Mouse (Mus musculus) kidney, embryonic 14.5 days (tissue): ENCODE results near the gene Mgat5b. TPM values are rescaled to one million over a fixed set of nuclear protein-coding genes. Genes with fewer than 3 reads are reported as not detected.

Experiments
- ATAC-seq: fragments of 200-750 bp; cut with Nextera tagmentation; 2 replicates; pipeline ENCODE4 v1.8.0; 2017; ENCODE audit warnings: moderate number of reproducible peaks, mild to moderate bottlenecking, moderate TSS enrichment, moderate library complexity; ENCODE audit not compliant: low FRiP score, low TSS enrichment
- H3K27ac ChIP-seq: fragments of 300-500 bp; sonication (generic); 2 replicates; pipeline ENCODE4 v1.5.1; 2014; ENCODE audit warnings: low read depth, mild to moderate bottlenecking, low read length, moderate library complexity, mixed read lengths
- H3K27me3 ChIP-seq: fragments of 300-500 bp; sonication (generic); 2 replicates; pipeline ENCODE4 v1.6.1; 2014; ENCODE audit warnings: mild to moderate bottlenecking, low read length; ENCODE audit not compliant: control insufficient read depth, insufficient read depth
- H3K36me3 ChIP-seq: fragments of 300-500 bp; sonication (generic); 2 replicates; pipeline ENCODE4 v1.6.1; 2014; ENCODE audit warnings: low read length, mixed read lengths; ENCODE audit not compliant: control insufficient read depth, insufficient read depth
- H3K4me1 ChIP-seq: fragments of 300-500 bp; sonication (generic); 2 replicates; pipeline ENCODE4 v1.6.1; 2014; ENCODE audit warnings: low read length, mixed read lengths; ENCODE audit not compliant: control insufficient read depth, insufficient read depth
- H3K4me2 ChIP-seq: fragments of 300-500 bp; sonication (generic); replicated peaks from 2 replicates; pipeline ENCODE4 v1.6.1; 2014; ENCODE audit warnings: low read depth, mild to moderate bottlenecking, low read length
- H3K4me3 ChIP-seq: fragments of 300-500 bp; sonication (generic); 2 replicates; pipeline ENCODE4 v1.5.1; 2014; ENCODE audit warnings: mild to moderate bottlenecking, low read length
- H3K9ac ChIP-seq: fragments of 300-500 bp; sonication (generic); 2 replicates; pipeline ENCODE4 v1.6.1; 2014; ENCODE audit warnings: low read depth, mild to moderate bottlenecking, low read length, moderate library complexity
- H3K9me3 ChIP-seq: fragments of 300-500 bp; sonication (generic); 2 replicates; pipeline ENCODE4 v1.6.1; 2016; ENCODE audit warnings: low read length; ENCODE audit not compliant: control insufficient read depth
- WGBS: fragments of 180-500 bp; shearing (Covaris S2); extraction: QIAGEN DNeasy Blood & Tissue Kit; methylation state at CpG from one replicate; pipeline ENCODE4 v1.1.7; 2014; 5-methylcytosine and 5-hydroxymethylcytosine counted together
- polyA plus RNA-seq: library from polyadenylated mRNA; unstranded; fragments of >200 nt; fragmentation: Nextera tagmentation; extraction: Ambion mirVana; gene quantifications from 2 replicates; pipeline ENCODE4 v1.2.1, GENCODE M21; 2014

The Mgat5b gene
- polyA plus RNA-seq, 1 experiment from 2014 or later, result 0.23 TPM

DNA sequence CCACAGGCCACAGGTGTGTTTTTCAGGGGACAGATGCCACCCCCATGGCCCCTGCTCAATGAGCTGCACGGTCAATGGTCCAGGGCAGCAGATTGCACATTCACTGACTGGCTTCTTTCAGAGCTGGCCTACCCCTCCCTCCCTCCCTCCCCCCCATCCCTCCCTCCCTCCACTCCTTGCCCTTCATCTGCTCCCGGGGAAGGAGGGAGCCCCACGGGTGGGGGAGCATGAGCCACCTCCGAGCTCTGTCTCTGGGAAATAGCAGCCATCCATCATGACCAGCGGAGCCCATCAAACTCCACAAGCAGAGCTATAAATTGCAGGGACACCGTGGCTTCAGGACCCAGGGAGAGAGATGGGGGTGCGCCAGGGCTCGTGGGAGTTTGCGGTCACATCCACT, 16.7 kb downstream of the Mgat5b start:
- Histone ChIP-seq H3K27ac (peak overlapping the region; percentile 42; the same call in 1 of the 2 replicates), H3K4me3 (no peak overlapping the region), H3K27me3 (0 out of 2 replicates have a peak, but pooled peaks cover 5% of the 10 kb centered on the region), H3K9ac (no peak overlapping the region), H3K36me3 (no peaks in the 10 kb centered on the region), H3K4me1 (peaks cover 24% of the 10 kb centered on the region; the same call in 1 of the 2 replicates), H3K9me3 (no peaks in the 10 kb centered on the region), H3K4me2 (no peak overlapping the region)
- peak; percentile 75 for ATAC-seq
- 3% methylated on average over 9 of the region's 9 CpGs for WGBS

DNA sequence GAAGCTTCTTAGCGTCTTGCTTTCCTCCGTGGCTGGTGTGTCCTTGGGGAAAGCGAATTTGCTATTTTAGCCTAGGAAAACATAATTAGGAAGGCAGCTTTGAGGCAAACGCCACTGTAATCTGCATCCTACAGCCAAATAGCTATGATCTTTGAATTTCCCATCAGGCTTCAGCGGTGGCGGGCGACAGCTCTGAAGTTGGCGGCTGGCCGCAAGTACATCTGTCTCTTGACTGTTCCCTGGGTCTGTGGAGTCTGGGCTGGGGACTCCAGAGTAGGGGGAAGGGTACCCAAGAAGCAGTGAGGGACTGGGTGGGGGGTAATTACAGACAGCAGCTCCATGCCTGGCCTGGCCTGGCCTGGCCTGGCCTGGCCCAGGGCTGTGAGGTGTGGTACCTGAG, 17.3 kb downstream of the Mgat5b start:
- 0 out of 2 replicates have a peak, but pooled peaks have one; percentile 18 for ATAC-seq
- Histone ChIP-seq H3K4me3 (no peak overlapping the region), H3K4me2 (no peak overlapping the region), H3K4me1 (peaks cover 24% of the 10 kb centered on the region; the same call in 1 of the 2 replicates), H3K27me3 (0 out of 2 replicates have a peak, but pooled peaks cover 5% of the 10 kb centered on the region), H3K9me3 (no peaks in the 10 kb centered on the region), H3K9ac (no peak overlapping the region), H3K36me3 (no peaks in the 10 kb centered on the region), H3K27ac (peak overlapping the region; percentile 42; the same call in 1 of the 2 replicates)
- WGBS, result 30% methylated on average over 9 of the region's 9 CpGs

DNA sequence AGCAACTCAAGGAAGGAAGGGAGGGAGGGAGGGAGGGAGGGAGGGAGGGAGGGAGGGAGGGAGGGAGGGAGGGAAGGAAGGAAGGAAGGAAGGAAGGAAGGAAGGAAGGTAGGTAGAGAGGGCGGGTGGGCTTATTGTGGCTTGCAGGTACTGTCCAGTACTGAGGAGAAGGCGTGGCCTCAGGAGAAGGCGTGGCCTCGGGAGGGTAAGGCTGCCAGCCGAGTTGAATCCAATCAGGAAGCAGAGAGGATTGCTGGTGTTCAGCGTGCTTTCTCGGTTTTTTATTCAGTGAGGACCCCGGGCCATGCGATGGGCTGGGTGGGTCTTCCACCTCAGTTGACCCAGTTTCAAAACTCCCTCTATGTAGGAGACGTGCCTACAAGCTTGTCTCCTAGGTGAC, 18.5 kb downstream of the Mgat5b start:
- 0 out of 2 replicates have a peak, but pooled peaks cover 5% of the 10 kb centered on the region for H3K27me3 ChIP-seq
- H3K36me3 ChIP-seq, result no peaks in the 10 kb centered on the region
- H3K4me3 ChIP-seq, result no peak overlapping the region
- WGBS, result 37% methylated on average over 10 of the region's 10 CpGs
- no peaks in the 10 kb centered on the region for H3K9me3 ChIP-seq
- no peak for ATAC-seq
- no peak overlapping the region for H3K9ac ChIP-seq
- H3K27ac ChIP-seq, result no peak overlapping the region
- peaks cover 24% of the 10 kb centered on the region; the same call in 1 of the 2 replicates for H3K4me1 ChIP-seq
- no peak overlapping the region for H3K4me2 ChIP-seq

DNA sequence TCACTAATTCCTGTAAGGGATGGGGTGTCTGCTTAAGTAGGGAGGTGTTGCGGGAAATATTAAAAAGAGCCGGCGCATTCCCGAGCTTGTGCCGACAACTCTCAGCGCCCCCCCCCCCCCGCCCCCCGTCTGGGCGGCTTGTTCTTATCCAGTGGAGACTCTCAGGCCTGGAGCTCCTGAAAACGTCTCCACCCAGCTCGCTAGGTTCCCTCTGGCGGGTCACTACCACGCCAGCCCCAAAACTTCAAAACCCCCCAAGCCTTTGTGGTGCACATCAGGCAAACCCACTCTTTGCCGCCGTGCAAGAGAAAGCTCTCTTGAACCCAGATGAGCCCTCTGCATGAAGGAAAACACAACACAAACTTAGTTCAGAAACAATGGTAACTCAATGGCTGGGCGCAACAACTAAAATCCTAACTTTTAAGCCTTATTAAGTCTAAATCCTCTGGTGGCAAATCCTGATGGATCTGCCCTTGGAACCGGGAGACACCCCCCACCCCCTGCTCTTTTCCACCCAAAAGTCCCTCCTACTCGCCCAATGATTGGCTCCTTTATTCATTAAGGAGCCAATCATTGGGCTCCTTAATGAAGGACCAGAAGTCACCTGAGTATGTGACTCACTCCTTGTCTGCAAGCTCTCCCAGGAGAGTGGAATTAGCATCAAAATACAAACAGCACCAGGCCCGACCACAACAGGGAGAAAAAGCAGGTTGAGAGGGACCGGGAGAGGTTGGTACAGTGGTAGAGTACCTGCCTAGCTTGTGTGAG, 21.6 kb downstream of the Mgat5b start:
- H3K9me3 ChIP-seq, result no peaks in the 10 kb centered on the region
- H3K36me3 ChIP-seq, result no peaks in the 10 kb centered on the region
- H3K27ac ChIP-seq, result no peak overlapping the region
- 0 out of 2 replicates have a peak, but pooled peaks cover 5% of the 10 kb centered on the region for H3K27me3 ChIP-seq
- H3K4me2 ChIP-seq, result peak overlapping the region; percentile 38
- peak overlapping the region; percentile 26 for H3K4me3 ChIP-seq
- H3K4me1 ChIP-seq, result peaks cover 20% of the 10 kb centered on the region; the same call in 1 of the 2 replicates
- peak overlapping the region; percentile 15 for H3K9ac ChIP-seq
- no peak for ATAC-seq
- 5% methylated on average over 19 of the region's 20 CpGs for WGBS

DNA sequence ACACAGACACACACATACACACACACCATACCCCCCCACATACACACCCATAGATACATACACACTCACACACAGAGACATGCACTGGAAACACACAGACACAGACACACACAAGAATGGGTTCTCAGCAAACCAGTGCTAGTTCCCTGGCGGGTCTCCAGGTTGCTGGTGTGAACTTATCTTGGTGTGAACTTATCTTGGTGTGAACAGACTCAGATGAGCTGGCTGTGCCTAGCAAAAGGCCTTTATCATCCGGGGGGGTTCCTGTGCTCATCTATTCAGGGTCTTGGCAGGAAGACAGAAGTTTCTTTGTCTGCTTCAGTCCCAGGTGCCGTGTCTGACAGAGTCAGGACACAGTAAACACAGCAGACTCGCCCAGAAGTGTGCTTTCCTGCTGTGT, 25.7 kb downstream of the Mgat5b start:
- Histone ChIP-seq H3K4me3 (no peak overlapping the region), H3K27ac (no peak overlapping the region), H3K9ac (no peak overlapping the region), H3K27me3 (no peaks in the 10 kb centered on the region), H3K4me1 (no peaks in the 10 kb centered on the region), H3K4me2 (no peak overlapping the region), H3K36me3 (no peaks in the 10 kb centered on the region), H3K9me3 (no peaks in the 10 kb centered on the region)
- no peak for ATAC-seq
- WGBS, result 60% methylated on average over 4 of the region's 4 CpGs

DNA sequence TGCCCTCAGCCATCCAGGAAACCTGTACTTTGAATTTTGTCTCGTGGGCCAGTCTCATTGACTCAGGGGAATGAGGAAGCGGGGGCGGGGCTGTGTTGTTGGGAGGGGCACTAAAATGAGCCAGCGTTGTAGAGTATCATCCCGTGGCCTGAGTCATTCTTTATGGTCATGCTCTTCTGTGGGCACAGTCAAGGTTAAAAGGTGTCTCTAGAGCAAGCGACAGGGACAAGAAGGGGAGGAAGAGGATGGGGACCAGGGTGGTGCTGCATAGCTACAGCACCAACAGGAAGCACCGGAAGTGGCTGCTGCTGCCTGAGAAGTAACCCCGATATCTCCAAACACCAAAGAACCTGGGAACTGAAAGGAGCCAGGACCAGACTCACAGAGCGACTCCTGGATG, 31.2 kb downstream of the Mgat5b start:
- H3K36me3 ChIP-seq, result no peaks in the 10 kb centered on the region
- no peak overlapping the region for H3K9ac ChIP-seq
- no peak overlapping the region for H3K27ac ChIP-seq
- no peak overlapping the region for H3K4me2 ChIP-seq
- no peaks in the 10 kb centered on the region for H3K9me3 ChIP-seq
- WGBS, result 58% methylated on average over 9 of the region's 9 CpGs
- no peak overlapping the region for H3K4me3 ChIP-seq
- no peak for ATAC-seq
- H3K4me1 ChIP-seq, result no peaks in the 10 kb centered on the region
- no peaks in the 10 kb centered on the region for H3K27me3 ChIP-seq

DNA sequence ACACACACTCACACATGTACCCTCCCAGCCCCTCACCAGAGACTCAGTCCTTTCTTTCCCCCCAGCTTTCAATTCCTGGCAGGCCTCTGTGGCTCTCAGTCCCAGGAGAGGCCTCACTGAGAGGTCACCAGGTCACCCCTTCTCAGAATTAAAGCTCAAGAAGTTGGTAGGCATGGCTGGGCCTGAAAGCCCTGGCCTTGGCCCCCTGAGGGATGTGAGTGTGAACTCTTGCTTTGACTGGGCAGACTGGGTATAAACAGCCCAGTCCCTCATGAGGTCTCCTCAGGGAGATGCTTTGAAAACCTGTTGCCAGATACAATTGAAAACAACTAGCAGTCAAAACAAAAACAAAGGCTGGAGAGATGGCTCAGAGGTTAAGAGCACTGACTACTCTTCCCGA, 32.8 kb downstream of the Mgat5b start:
- Histone ChIP-seq H3K4me1 (no peaks in the 10 kb centered on the region), H3K27me3 (no peaks in the 10 kb centered on the region), H3K9ac (no peak overlapping the region), H3K9me3 (no peaks in the 10 kb centered on the region), H3K4me2 (no peak overlapping the region), H3K27ac (no peak overlapping the region), H3K4me3 (no peak overlapping the region), H3K36me3 (no peaks in the 10 kb centered on the region)
- no peak for ATAC-seq
- WGBS, result 33% methylated on average over 1 of the region's 1 CpGs

DNA sequence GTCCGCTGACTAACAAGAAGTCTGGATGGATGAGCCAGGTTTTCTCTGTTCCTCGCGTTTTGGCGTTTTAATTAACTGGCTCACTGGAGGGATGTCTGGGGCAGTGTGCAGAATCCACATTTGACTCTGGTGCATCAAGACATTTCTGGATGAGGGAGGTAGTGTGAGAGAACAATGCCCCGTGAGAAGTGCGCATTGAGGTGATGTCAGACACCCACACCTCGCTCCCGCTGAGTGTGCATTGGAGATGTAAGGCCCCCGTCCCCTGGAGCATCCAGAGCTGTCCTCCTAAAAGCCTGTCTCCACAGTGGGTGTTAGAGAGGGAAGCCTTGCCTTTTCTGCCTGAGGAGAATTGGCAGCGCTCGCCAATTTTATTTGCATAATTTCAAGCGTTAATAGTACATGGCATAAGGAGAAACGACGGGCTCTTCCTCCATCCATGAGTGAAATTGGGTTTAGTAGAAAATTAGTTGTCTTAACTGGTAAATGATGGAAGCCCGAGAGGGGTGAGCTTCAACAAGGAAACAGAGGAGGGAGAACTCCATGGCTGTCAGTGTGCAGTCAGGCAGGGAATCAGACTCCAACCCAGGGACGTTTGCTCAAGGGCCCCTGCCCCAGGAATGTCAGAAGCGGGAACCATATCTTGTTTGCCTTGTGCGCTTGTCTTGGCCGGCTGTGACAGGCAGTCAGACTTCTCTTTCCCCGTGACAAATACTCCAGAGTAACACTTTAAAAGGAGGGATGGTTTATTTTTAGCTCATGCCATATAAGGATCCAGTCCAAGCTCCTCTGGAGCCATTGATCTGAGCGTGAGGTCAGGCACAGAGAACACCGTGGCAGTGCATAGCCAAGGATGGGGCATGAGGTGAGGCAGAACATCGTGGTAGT, 35.8 kb downstream of the Mgat5b start:
- ATAC-seq, result no peak
- H3K4me3 ChIP-seq, result no peak overlapping the region
- H3K27ac ChIP-seq, result no peak overlapping the region
- no peaks in the 10 kb centered on the region for H3K9me3 ChIP-seq
- no peaks in the 10 kb centered on the region for H3K27me3 ChIP-seq
- H3K36me3 ChIP-seq, result no peaks in the 10 kb centered on the region
- no peak overlapping the region for H3K4me2 ChIP-seq
- H3K9ac ChIP-seq, result no peak overlapping the region
- 64% methylated on average over 23 of the region's 23 CpGs for WGBS
- H3K4me1 ChIP-seq, result no peaks in the 10 kb centered on the region
